30 mouse cellular contexts compared by ENCODE assay signal in genomic region chr1:78211041-78211440, GRCm38 (mm10). TPM values are rescaled to one million over a fixed set of nuclear protein-coding genes. Genes with fewer than 3 reads are reported as not detected.
"Had no signal": no experiment of that assay in that cellular context is flagged by ENCODE, and none has a peak within 500 bp of the region (broad histone marks: within the 10 kb centered on the region; RNA-seq: fewer than 3 reads in every experiment).

No protein-coding gene starts in this region.

- H3K4me2 ChIP-seq: liver, embryonic 13.5 days; neural tube, embryonic 13.5 days had no signal

- H3K36me3 ChIP-seq: liver, embryonic 13.5 days; neural tube, embryonic 13.5 days had no signal

- H3K4me3 ChIP-seq: liver, embryonic 13.5 days; myocyte; neural tube, embryonic 13.5 days had no signal

- DNase-seq: kidney, adult 18-20 months; kidney, adult 9 months; kidney, postnatal 14 days; kidney, postnatal 4 days; liver, embryonic 13.5 days; lung, adult 2 months; lung, postnatal 14 days; lung, postnatal 4 days; right cerebral cortex, adult 18-20 months; right cerebral cortex, postnatal 14 days; right cerebral cortex, postnatal 4 days; thymus, adult 2 months; thymus, postnatal 14 days; thymus, postnatal 4 days had no signal

- H3K27ac ChIP-seq: liver, embryonic 13.5 days; neural tube, embryonic 13.5 days; stomach, postnatal 0 days had no signal

- H3K9ac ChIP-seq: liver, embryonic 13.5 days; neural tube, embryonic 13.5 days had no signal

- ATAC-seq: intestine, embryonic 16.5 days had no signal

- H3K9me3 ChIP-seq: liver, embryonic 13.5 days; neural tube, embryonic 13.5 days had no signal

RNA-seq across cellular contexts. Expression of gene Pax3, which starts 14.1 kb away (rescaled TPM):
- total RNA-seq: layer of hippocampus, adult 18-20 months; layer of hippocampus, postnatal 14 days; left cerebral cortex, adult 8-10 months; left cerebral cortex, postnatal 25 days; liver, adult 2 months; megakaryocyte progenitor cell, adult 5-6 weeks; megakaryocyte-erythroid progenitor cell, adult 5-6 weeks; monocyte, adult 5-6 weeks; neutrophil, adult 5-6 weeks had no signal
- polyA plus RNA-seq: intestine, embryonic 16.5 days; liver, adult 2 months; liver, embryonic 16.5 days; lung, adult 2 months; lung, embryonic 16.5 days; stomach, embryonic 14.5 days; stomach, postnatal 0 days had no signal
